Mouse (Mus musculus) liver, postnatal 0 days (tissue): Measurements from ENCODE around the gene Zcrb1.

Experiments
- CTCF ChIP-seq: sonication (generic); IDR thresholded peaks from 2 replicates; pipeline ENCODE4 v1.5.1; 2016; ENCODE audit warnings: antibody characterized with exemption, low read depth
- EP300 ChIP-seq: IDR thresholded peaks from 2 replicates; pipeline ENCODE4 v1.6.1; 2016; ENCODE audit warnings: antibody characterized with exemption, low read depth, mild to moderate bottlenecking

- TF ChIP-seq CTCF (no peak), EP300 (no peak)
Measured at GRCm38 (mm10) chr15:93336925-93337761, 61.0 kb downstream of the Zcrb1 start, which contains the start of gene Yaf2.
